Mouse (Mus musculus) 3T3-L1 (cell line): ENCODE measurements around the gene Pdcd6.

Experiments used
- DNase-seq: peaks from one replicate; pipeline ENCODE4 v3.0.0-alpha.2; 2015; ENCODE audit warnings: low read depth, low spot score

Pdcd6 gene

DNA sequence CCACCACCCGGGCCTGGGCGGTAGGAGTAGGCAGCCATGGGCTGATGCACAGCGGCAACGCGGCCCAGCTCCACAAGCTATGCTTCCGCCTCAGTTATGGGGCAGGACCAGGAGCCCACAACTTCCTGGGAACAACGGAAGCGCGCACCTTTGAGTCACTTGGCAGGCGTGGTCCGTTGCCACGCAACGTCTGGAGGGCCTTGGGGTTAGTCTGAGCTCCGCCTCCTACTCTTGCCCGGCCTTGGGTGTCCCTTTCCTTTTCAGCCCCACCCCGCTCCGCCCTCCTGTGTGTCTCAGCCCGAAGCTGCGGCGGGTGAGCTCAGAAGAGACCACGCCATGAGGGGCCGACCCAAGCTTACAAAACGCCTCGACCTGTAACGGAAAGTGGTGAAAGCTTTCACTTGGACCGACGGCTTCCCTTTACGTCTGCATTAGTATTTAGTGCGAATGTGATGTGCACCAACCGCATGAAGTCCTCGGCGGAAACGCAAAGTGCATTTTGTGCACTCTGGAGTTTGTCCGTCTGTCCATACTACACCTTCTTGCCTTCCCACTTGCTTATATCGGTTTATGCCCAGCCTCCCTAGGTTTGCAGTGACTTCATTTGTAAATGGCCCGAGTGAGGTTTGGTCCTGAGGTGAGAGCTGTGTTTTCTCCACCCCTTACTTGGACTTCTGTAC is at the start of gene Pdcd6:
Gene Pdcd6, minus strand, starts transcription at position 411 of the 680 bp plus-strand sequence.
- DNase-seq: peak; percentile 99

DNA sequence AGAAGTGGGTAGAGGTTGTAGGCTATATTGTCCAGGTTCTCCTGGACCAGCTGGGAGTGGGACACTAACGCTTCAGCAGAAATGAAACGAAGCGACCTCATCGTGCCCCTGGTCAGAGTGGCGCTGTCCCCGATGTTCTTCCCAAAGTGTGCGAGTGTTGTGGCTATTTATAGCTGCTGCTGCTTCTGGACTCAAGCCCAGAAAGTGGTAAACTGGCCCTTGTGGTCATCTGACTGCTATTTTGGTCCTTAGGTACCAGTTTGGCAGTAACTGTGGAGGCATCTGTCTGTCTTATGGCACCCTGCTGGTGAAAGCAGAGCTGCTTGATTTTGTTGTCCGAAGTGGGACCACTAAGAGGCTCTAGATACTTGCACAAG is 46.5 kb upstream of the Pdcd6 start, which contains the start of gene Lrrc14b:
Gene Lrrc14b, minus strand, starts transcription at position 147 of the 377 bp plus-strand sequence.
- peak; percentile 90 for DNase-seq

DNA sequence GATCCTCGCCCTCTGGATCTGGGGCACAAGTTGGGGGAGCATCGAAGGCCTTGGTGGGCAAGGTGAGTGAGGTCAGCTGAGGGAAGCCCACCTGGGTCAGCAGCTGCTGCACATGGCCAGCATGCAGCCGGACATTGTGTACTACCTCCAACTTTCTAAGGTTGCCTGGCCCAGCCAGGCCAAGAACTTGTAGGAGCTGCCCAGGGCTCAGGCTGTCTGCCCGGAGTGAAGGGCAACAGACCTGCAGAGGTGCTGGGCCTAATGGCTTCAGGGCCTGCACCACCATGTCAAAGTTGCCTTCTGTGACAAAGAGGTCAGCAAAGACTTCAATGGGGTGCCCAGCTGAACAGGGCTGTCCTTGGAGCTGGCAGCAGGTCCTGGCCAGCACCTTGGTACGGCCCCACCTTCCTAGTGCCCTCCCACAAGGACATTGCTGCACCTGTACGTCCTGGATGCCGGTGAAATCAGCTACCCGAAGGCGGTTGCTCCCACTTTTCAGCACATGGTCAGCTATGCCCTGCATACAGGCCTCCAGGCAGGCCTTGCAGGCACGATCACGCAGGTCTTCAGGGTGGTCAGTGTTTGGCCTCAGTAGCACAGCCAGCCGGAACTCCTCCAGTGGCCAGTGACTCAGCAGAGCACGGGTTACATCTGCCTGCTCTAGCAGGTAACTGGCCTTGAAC is 45.9 kb upstream of the Pdcd6 start:
- no peak for DNase-seq

DNA sequence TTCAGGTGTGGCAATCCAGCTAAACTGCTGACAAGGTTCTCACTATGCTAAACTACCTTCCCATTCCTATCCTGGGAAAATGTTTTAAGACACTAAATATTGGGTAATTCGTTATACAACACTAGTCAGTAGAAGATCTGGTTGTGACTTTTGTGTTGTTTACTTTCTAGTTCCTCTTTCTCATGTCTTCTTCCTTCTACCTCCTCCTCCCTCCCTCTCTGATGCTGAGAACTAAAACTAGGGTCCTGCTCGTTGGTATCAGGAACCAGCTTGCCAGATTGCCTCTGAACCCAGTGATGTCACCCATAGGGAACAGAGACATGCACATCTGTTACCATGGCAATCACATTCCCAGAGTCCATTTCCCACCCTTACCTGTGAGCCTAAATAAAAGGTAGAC is 44.8 kb upstream of the Pdcd6 start:
- DNase-seq: no peak

DNA sequence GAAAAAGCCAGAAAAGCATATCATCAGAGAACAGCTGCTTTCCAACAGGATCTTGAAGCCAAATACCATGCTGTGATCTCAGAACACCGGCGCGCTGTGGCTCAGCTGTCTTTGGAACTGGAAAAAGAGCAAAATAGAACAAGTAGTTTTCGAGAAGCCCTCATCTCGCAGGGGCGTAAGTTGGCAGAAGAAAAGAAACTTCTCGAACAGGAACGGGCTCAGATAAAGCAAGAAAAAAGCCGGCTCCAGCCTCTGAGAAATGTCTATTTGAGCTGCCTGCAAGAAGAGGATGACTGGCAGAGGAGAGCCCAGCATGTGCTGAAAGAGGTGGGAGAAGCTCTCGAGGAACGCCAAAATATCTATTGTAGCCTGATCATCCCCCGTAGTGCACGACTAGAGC is 39.1 kb upstream of the Pdcd6 start:
- no peak for DNase-seq

DNA sequence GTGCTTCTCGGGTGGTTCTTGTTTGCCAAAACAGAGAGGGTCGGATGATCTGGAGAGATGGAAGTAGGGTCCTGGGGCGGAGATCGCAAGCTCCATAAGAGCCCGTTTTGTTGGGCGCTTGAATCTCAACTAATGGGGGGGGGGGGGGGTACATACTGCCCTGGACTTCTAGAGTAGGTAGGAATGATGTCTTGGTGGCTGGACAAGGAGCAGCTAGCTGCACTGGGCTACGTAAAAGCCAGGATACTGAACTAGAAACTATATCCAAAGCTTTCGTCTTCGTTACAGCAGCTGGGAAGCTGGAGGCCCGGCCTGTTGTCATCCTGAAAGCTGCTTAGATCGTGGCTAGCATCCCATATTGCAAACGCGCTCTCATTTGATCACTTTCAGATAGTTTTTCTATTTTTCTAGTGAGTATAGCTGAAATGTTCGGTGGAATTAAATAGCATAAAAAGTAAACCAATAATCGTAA is 33.1 kb upstream of the Pdcd6 start:
- DNase-seq: no peak

DNA sequence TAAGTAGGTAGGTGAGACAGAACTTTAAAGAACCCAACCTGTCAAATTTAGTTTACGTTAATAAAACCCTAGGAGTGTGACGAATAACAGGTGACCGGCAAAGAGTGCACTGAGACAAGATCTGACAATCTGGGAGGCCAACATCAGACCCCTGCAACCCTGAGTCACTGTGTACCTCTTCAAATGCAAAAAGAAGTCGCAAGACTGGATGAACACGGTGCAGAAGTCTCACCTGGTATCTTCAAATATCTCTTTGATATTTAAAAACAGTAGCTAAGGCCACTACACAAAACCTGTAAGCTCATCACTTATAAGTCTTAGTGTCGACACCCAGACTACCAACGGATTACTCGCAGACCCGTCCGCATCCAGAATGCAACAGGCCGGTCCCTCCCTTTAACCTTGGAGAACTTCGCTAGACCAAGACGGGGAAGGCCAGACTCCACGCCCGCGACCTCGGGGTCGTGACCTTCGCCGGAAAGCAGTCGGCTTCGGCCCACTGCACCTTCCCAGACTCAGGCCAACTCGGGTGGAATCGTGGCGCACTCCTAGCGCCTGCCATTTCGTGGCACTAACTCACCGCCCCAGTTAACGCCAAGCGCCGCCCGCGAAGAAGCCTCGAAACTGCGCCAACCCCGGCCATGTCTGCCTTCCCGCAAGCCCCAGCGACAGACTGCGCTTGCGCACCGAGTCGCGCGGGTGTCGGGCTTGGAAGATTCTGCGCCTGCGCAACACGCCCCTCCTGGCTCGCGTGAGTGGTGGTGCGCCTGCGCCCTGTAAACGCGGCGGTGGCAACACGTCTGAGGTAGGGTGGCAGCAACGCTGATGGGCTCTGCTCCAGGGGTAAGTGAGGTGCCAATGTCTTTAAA is 32.4 kb upstream of the Pdcd6 start, which contains the start of the genes Sdha and Ccdc127:
Gene Sdha, minus strand, starts transcription at position 715 of the 869 bp plus-strand sequence.
Gene Ccdc127, plus strand, starts transcription at position 744 of the 869 bp plus-strand sequence.
- DNase-seq: peak; percentile 95

DNA sequence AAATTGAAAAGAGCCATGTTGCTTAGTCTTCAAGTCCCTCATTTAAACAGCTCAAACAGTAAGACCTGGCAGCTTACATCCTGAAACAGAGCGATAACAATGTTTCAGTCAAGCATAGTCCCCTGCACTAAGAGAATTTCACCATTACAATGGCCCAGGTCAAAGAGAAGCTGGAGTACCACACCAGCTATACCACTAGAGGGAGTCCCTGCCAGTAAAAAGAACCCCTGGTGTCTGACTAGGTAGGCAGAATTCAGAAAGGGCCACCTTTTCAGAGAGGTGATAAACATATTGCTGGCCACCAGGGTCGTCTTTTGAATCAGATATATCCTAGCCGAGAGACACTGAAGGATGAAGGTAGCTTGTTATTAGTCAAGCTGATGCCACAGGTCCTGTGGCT is 23.7 kb upstream of the Pdcd6 start:
- peak; percentile 74 for DNase-seq

DNA sequence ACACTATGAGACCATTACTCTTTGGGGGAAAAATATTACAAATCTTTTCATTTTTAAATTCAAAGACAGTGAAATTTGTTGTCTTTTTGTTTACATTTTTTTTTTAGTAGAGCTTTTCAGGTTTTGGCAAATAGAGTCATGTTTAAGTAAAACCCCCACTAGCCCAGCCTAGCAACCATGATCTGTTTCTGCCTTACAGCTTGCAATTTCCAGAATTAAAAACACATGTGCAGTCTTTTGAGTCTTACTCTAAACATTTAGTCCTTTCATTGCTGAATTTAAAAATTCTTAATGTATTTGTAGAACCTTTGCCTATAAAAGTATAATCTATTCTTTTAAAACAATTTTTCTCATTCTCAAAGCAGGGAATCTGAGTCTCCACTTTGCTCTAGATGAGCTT is 11.9 kb upstream of the Pdcd6 start:
- DNase-seq: no peak

DNA sequence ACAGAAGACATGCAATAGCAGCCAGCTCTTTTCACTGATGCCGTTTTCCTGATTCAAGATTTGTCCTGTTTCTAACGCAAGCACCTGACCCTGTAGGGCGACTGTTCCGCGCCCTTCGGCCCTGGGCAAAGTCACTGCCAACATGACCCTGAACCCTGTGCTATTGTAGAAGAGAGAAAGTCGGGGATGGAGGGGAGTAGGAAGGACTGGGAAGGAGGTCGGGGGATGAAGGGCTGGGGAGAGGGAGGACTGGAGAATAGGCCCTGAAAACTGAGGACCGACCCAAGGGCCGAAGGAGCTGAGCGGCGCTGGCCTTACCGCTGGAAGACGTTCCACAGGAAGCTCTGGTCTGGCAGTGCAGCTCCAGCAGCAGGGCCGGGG is 601 bp downstream of the Pdcd6 start:
- DNase-seq: no peak

DNA sequence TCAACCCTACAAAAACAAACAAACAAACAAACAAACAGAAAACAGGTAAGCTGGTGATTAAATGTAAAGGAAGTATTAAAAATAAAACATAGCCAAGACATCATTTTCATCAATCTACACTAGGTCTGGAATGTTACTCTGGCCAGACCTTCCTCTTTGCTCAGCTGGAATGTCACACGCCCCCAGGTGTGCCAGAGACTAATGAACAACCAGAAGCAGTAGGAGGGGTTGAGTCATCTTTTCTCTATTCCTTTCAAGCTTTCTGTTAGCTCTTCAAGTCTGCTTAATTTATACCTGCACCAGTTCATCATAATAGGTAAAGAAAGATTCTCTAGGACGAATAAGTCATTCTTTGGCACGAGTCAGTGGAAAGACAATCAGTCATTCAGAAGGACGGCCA is 994 bp downstream of the Pdcd6 start:
- DNase-seq: peak; percentile 21

DNA sequence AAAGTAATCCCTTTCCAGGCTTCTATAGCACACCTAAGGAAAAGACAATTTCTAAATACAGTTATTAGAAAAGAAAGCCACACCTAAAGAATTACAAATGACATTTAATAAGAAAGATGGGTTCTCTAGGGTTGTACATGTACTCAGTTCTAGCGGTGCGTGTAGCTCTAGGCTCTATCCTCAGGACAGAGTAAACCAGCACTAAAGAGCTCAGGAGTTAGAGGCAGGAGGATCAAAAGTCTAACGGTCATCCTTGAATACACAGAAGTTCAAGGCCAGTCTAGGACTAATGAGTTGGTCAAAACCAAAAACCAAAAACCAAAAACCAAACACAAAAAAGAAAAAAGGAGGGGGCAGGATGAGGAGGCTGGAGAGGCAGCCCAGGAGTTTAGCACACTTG is 2.8 kb downstream of the Pdcd6 start:
- no peak for DNase-seq

DNA sequence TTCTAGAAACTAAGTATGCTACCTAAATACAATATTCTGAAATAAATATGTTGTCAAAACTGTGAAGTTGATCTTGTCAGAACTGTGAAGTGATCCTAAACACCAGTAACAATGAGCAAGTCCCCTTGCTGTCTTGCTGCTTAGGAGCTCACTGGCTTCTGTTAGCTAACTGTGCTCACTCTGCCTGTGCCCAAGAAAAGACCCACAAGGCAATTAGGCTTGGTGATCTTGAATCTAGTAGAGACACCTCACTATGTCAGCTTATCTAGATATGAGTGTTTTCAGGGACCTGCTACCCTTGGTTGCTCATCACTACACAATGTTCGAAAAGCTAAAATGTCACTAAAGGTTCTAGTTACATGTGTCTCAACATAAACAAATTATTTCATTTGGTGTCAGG is 11.6 kb downstream of the Pdcd6 start:
- no peak for DNase-seq

DNA sequence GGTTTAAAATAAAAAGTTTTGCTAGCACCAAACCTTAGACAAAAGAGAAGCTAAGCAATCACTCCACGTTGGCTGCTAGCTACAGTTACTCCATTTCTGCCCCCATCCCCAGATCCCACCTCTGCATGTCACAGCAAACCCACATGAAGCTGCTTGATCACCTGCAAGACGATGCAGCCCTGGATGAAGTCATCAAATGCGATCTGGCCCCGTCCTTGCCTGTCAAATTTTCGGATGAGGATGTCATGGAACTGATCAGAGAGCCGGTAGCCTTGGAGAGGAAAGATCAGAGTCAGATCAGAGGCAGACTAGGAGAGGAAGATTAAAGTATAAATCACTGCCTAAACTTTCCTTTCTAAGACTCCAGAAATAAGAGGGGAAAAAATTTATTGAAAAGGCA is 12.0 kb downstream of the Pdcd6 start:
- DNase-seq: no peak

DNA sequence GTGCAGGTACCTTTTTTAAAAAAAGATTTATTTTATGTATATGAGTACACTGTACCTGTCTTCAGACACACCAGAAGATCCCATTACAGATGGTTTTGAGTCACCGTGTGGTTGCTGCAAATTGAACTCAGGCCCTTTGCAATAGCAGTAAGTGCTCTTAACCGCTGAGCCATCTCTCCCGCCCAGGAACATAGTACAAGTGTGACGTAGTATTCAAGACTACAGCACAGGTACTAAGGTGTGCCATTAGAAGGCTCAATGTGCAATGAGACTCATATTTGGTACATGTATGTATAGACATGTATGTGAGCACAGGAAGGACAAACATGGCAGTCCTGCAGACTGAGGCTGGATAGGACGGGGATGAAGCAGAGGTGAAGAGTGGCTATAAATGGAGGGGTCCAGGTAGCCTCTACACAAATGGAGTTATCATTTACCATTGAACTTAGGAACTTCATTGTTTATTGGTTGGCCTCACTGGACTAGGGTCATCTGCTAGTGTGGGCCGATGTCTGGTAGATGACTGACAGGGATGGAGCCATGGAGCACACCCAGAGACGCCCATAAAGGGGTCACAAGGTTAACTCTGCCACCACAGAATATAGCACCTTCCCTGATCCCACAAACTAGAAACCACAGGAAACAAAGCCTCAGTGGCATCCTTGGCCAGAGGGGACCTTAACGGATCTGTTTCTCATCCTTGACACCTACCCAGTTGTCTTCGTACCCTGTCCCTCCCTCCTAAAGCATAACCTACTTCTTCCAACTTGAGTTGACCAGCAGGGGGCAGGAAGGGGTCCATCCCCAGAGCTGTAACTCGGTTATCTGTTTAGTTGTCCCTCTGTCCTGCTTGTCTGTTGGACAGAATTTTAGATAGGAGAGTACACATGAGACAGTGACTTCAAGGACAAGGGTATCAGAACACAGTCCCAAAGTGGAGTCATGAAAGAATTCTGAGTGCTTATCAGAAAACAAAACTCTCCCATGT is 15.0 kb downstream of the Pdcd6 start:
- DNase-seq: peak; percentile 36

DNA sequence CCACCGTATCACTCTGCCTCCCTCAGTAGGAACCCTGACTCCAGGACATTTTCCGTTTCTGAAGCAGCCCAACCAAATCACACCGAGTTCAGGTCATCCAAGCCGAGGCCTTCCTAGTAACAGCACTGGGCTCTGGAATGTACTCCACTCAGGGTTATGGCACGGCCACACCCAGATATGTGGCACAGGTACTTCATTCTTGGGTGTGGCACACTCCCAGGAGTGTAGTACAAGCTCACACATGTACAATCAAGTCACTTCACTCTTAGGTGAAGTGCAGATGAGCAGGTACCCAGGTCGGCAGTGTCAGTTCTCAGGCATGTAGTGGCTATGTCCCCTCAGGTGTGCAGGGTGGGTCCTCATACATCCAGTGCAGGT is 15.8 kb downstream of the Pdcd6 start:
- no peak for DNase-seq

DNA sequence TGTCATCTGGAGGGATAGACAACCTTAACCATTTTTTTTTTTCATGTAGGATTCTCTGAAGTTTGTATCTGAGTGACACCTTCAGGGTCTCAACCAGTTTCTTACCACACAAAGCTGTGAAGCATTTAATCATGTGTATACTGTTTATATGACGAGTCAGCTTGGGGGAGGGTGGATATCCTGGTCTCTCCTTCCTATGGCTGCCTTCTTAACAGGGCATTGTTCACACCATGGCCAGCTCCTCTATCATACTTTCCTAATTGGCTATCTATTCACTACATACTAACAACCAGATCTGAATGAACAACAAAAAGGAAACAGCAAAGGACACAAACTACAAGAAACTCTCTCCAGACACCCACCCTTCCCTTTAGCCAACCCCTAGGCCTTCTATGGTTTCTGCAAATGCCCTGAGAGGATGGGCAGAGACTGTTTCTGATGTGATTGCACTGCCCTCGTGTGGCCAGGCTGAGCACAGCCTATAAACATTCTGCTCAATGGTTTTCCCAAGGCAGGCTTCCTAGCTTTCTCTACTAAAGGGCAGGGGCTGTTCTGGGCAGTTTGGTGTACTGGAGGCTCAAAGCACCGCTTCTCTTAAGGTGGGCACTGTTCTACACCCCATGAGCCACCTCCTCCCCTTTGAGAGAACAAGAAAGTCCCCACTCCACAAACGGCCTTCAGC is 16.3 kb downstream of the Pdcd6 start:
- DNase-seq: peak; percentile 82

DNA sequence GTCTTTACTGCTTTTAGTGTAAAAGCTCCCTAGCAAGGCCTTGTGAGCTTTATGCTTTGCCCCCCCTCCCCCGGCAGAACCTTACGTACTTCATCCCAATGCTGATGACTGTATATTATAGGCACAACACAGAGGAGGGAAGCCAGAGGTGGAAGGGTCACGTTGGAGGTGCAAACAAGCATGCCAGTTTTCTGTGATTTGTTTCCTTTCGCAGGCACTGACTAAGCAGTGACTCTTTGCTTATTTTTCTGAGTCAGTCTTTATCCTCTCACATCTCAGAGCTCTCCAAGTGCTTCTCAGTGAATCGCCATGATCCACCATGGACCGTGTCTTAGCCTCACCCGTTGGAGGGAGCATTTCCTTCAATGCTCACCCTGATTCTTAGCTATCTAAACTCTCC is 21.0 kb downstream of the Pdcd6 start:
- peak; percentile 57 for DNase-seq

DNA sequence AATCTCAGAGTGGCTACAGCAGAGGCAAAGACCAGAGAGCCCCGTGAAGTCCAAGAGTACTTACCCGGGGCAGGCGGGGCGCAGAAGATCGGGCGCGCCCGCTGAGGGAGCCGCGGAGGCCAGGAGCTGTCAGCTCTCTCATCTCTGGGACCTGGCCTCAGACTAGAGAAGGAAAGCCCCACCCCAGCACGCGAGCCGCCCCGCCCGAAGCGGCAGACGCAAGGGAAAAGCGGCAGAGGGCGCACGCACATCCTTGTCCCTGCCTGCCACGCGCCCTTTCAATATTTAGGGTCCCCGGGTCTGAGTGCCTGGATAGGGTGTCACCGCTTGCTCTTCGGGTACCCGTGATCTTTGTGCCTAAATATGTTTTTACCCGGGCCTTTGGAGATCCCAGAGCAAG is 25.2 kb downstream of the Pdcd6 start, which contains the start of gene Ahrr:
Gene Ahrr, minus strand, starts transcription at position 165 of the 400 bp plus-strand sequence.
- DNase-seq: no peak

DNA sequence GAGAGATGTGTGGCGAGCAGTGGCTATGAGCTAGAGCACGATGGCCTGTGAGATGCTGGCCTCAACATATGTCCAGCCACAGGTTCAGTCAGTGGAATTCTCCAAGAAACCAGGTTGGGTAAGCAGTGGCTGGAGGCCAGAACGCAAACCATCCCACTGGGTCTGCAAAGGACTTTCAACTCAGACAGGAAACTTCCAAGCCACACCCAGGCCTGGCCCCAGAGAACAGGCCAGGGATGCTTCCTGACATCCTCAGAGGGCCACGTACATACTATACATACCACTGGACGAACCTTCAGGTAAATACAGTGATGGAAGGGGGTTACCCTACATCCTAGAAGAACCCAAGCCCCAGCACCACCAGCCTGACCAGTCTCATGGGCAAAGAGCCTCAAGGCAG is 27.7 kb downstream of the Pdcd6 start:
- no peak for DNase-seq
